Mouse (Mus musculus) limb, embryonic 12.5 days (tissue): ENCODE measurements around the gene Pank1. TPM values are rescaled to one million over a fixed set of nuclear protein-coding genes. Genes with fewer than 3 reads are reported as not detected.

Source experiments
- ATAC-seq: fragments of 200-750 bp; cut with Nextera tagmentation; 2 replicates; pipeline ENCODE4 v1.8.0; 2017; ENCODE audit warnings: low read depth, moderate TSS enrichment; ENCODE audit not compliant: insufficient number of reproducible peaks, insufficient read depth, low FRiP score, low TSS enrichment
- H3K27ac ChIP-seq: fragments of 300-500 bp; sonication (generic); 2 replicates; pipeline ENCODE4 v1.5.1; 2016; ENCODE audit warnings: mild to moderate bottlenecking, moderate library complexity
- H3K27me3 ChIP-seq: fragments of 300-500 bp; sonication (generic); 2 replicates; pipeline ENCODE4 v1.6.1; 2016; ENCODE audit warnings: mild to moderate bottlenecking, moderate library complexity
- H3K36me3 ChIP-seq: fragments of 300-500 bp; sonication (generic); 2 replicates; pipeline ENCODE4 v1.6.1; 2016; ENCODE audit warnings: mild to moderate bottlenecking, moderate library complexity
- H3K4me1 ChIP-seq: fragments of 300-500 bp; sonication (generic); replicated peaks from 2 replicates; pipeline ENCODE4 v1.6.1; 2016
- H3K4me2 ChIP-seq: fragments of 300-500 bp; sonication (generic); 2 replicates; pipeline ENCODE4 v1.6.1; 2016; ENCODE audit warnings: mild to moderate bottlenecking, moderate library complexity
- H3K4me3 ChIP-seq: fragments of 300-500 bp; sonication (generic); replicated peaks from 2 replicates; pipeline ENCODE4 v1.5.1; 2016; ENCODE audit warnings: mild to moderate bottlenecking
- H3K9ac ChIP-seq: fragments of 300-500 bp; sonication (generic); replicated peaks from 2 replicates; pipeline ENCODE4 v1.6.1; 2016; ENCODE audit warnings: mild to moderate bottlenecking, moderate library complexity
- H3K9me3 ChIP-seq: fragments of 300-500 bp; sonication (generic); 2 replicates; pipeline ENCODE4 v1.6.1; 2016; ENCODE audit warnings: mild to moderate bottlenecking, moderate library complexity
- WGBS: fragments of 180-500 bp; shearing (Covaris S2); methylation state at CpG from one replicate; pipeline ENCODE4 v1.1.7; 2016; 5-methylcytosine and 5-hydroxymethylcytosine counted together
- polyA plus RNA-seq: library from polyadenylated mRNA; unstranded; fragments of >200 nt; fragmentation: Nextera tagmentation; extraction: Ambion mirVana; gene quantifications from 2 replicates; pipeline ENCODE4 v1.2.1, GENCODE M21; 2016

Pank1 gene
- 8.4 and 9.4 TPM in 2 replicates for polyA plus RNA-seq

GRCm38 (mm10) chr19:34878603-34879541 lies at the start of gene Pank1:
Gene Pank1 (minus strand): TSS chr19:34879455.
- ATAC-seq = peak; percentile 48
- Histone ChIP-seq H3K27me3 (no peaks in the 10 kb centered on the region), H3K9me3 (no peaks in the 10 kb centered on the region), H3K36me3 (no peaks in the 10 kb centered on the region), H3K9ac (peak within 1 kb of the TSS; percentile 96), H3K4me1 (peaks cover 6% of the 10 kb centered on the region), H3K4me2 (peak within 1 kb of the TSS; percentile 63), H3K27ac (peak within 1 kb of the TSS; percentile 99), H3K4me3 (peak within 1 kb of the TSS; percentile 92)
- WGBS = under 1% methylated on average over 75 of the region's 96 CpGs

- Histone ChIP-seq H3K27me3 (no peaks in the 10 kb centered on the region), H3K9ac (peak overlapping the region; percentile 63), H3K9me3 (no peaks in the 10 kb centered on the region), H3K4me2 (peak overlapping the region; percentile 61), H3K4me3 (peak overlapping the region; percentile 82), H3K4me1 (peaks cover 6% of the 10 kb centered on the region), H3K27ac (peak overlapping the region; percentile 86), H3K36me3 (peaks cover 12% of the 10 kb centered on the region)
- no peak; the same call in 1 of the 2 replicates for ATAC-seq
- WGBS = under 1% methylated on average over 9 of the region's 9 CpGs
These were observed 43.3 kb upstream of the Pank1 start for GRCm38 (mm10) chr19:34922603-34922963.

GRCm38 (mm10) chr19:34921652-34922602 lies 42.7 kb upstream of the Pank1 start, which contains the start of gene Kif20b:
Gene Kif20b (plus strand): TSS chr19:34922361.
- Histone ChIP-seq H3K9ac (peak within 1 kb of the TSS; percentile 63), H3K4me1 (peaks cover 6% of the 10 kb centered on the region), H3K36me3 (peaks cover 12% of the 10 kb centered on the region), H3K27me3 (no peaks in the 10 kb centered on the region), H3K4me2 (peak within 1 kb of the TSS; percentile 61), H3K9me3 (no peaks in the 10 kb centered on the region), H3K27ac (peak within 1 kb of the TSS; percentile 86), H3K4me3 (peak within 1 kb of the TSS; percentile 82)
- under 1% methylated on average over 57 of the region's 57 CpGs for WGBS
- peak; percentile 90 for ATAC-seq

- H3K27ac ChIP-seq = no peak overlapping the region; the same call in 1 of the 2 replicates
- 25% methylated on average over 7 of the region's 7 CpGs for WGBS
- no peaks in the 10 kb centered on the region for H3K27me3 ChIP-seq
- no peak overlapping the region for H3K9ac ChIP-seq
- H3K4me1 ChIP-seq = peaks cover 6% of the 10 kb centered on the region
- H3K9me3 ChIP-seq = no peaks in the 10 kb centered on the region
- H3K4me2 ChIP-seq = peak overlapping the region; percentile 61
- H3K36me3 ChIP-seq = peaks cover 12% of the 10 kb centered on the region
- H3K4me3 ChIP-seq = peak overlapping the region; percentile 82
- ATAC-seq = no peak
These were observed 42.0 kb upstream of the Pank1 start for GRCm38 (mm10) chr19:34921253-34921651.

GRCm38 (mm10) chr19:34920531-34920930 lies 41.3 kb upstream of the Pank1 start:
- H3K36me3 ChIP-seq = peaks cover 10% of the 10 kb centered on the region

DNA sequence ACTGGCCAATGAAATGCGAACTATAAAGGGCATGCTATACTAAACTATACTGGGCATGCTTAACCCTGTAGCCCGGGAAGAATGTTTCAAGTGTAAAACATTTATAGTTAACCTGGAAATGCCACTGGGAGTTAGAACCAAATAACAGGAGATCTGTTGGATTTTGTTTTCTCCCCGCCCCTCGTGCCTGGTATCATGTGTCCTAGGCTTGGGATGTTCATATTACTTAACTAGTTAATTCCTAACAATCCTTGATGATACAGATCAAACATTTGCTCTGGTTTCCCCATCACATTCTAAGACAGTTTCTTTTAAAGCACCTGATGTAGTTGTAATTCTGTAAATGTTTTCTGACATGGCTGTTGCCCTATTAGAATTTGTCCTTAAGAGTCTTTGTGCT lies 40.8 kb upstream of the Pank1 start:
- Histone ChIP-seq H3K4me1 (peaks cover 6% of the 10 kb centered on the region), H3K4me3 (no peak overlapping the region), H3K36me3 (peaks cover 6% of the 10 kb centered on the region), H3K9ac (no peak overlapping the region), H3K27me3 (no peaks in the 10 kb centered on the region), H3K9me3 (no peaks in the 10 kb centered on the region), H3K27ac (no peak overlapping the region), H3K4me2 (no peak overlapping the region)
- WGBS = 92% methylated on average over 4 of the region's 4 CpGs
- no peak for ATAC-seq

More at GRCm38 (mm10) chr19:34920531-34920930, 41.3 kb upstream of the Pank1 start:
- H3K4me3 ChIP-seq = no peak overlapping the region
- 79% methylated on average over 3 of the region's 3 CpGs for WGBS
- ATAC-seq = no peak
- peaks cover 6% of the 10 kb centered on the region for H3K4me1 ChIP-seq
- no peaks in the 10 kb centered on the region for H3K27me3 ChIP-seq
- no peak overlapping the region for H3K27ac ChIP-seq
- no peaks in the 10 kb centered on the region for H3K9me3 ChIP-seq
- H3K9ac ChIP-seq = no peak overlapping the region
- H3K4me2 ChIP-seq = no peak overlapping the region

DNA sequence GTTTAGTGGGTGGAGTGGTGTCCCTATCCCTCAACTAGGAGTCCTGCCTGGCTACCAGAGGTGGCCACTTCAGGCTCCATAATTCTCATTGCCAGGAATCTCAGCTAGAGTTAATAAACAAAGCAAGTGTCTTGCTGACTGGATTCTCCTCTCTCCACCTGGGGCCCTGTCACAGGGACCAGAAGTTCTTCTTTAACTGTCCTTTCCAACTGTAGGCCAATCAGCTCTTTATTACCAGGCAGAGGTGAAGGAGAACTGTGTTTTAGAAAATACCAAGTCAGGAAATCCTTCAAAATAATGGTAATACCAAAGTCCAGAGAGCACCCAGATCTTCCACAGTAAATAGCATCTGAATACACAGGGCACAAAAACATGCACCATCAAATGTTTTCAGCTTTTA lies 33.1 kb upstream of the Pank1 start:
- H3K4me2 ChIP-seq = no peak overlapping the region
- ATAC-seq = no peak
- no peaks in the 10 kb centered on the region for H3K36me3 ChIP-seq

GRCm38 (mm10) chr19:34906772-34907171 lies 27.5 kb upstream of the Pank1 start:
- 82% methylated on average over 5 of the region's 5 CpGs for WGBS
- Histone ChIP-seq H3K36me3 (no peaks in the 10 kb centered on the region), H3K9ac (no peak overlapping the region), H3K4me2 (no peak overlapping the region), H3K27ac (no peak overlapping the region), H3K4me3 (no peak overlapping the region), H3K27me3 (no peaks in the 10 kb centered on the region), H3K4me1 (0 out of 2 replicates have a peak, but pooled peaks cover 2% of the 10 kb centered on the region), H3K9me3 (no peaks in the 10 kb centered on the region; the same call in 1 of the 2 replicates)
- no peak for ATAC-seq

More for the DNA sequence above, 33.1 kb upstream of the Pank1 start:
- H3K4me1 ChIP-seq = 0 out of 2 replicates have a peak, but pooled peaks cover 2% of the 10 kb centered on the region
- no peaks in the 10 kb centered on the region for H3K27me3 ChIP-seq
- H3K27ac ChIP-seq = no peak overlapping the region
- H3K9me3 ChIP-seq = no peaks in the 10 kb centered on the region
- H3K4me3 ChIP-seq = no peak overlapping the region
- no peak overlapping the region for H3K9ac ChIP-seq

DNA sequence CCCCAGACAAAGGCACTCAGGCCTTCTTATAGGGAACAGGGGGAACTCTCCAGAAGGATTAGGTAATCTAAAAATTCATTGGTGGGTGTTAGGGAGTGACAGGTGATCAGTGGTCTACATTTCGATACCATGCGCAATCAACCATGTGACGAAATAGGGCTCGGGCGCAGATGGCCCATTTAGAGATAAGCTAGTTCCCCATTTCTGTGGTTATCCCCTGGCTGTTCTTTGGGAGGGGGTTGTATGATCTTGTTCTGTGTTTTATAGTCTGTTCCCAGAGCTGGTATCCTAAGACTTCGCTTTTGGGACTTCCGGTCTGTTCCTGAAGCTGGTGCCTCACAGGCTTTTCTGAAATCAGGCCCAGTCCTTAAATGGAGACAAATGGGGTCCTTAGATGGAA lies 26.2 kb upstream of the Pank1 start:
- ATAC-seq = no peak
- Histone ChIP-seq H3K27ac (no peak overlapping the region), H3K4me2 (no peak overlapping the region), H3K4me3 (no peak overlapping the region), H3K9ac (no peak overlapping the region), H3K36me3 (no peaks in the 10 kb centered on the region), H3K9me3 (no peaks in the 10 kb centered on the region; the same call in 1 of the 2 replicates), H3K4me1 (0 out of 2 replicates have a peak, but pooled peaks cover 2% of the 10 kb centered on the region), H3K27me3 (no peaks in the 10 kb centered on the region)
- WGBS = 97% methylated on average over 7 of the region's 7 CpGs

- H3K27me3 ChIP-seq = no peaks in the 10 kb centered on the region
- no peaks in the 10 kb centered on the region for H3K36me3 ChIP-seq
- WGBS = 82% methylated on average over 5 of the region's 5 CpGs
- H3K9me3 ChIP-seq = no peaks in the 10 kb centered on the region; the same call in 1 of the 2 replicates
- H3K27ac ChIP-seq = no peak overlapping the region
- no peak overlapping the region for H3K4me2 ChIP-seq
- H3K4me1 ChIP-seq = 0 out of 2 replicates have a peak, but pooled peaks cover 2% of the 10 kb centered on the region
- ATAC-seq = no peak
- no peak overlapping the region for H3K9ac ChIP-seq
- H3K4me3 ChIP-seq = no peak overlapping the region
These were observed 24.8 kb upstream of the Pank1 start for GRCm38 (mm10) chr19:34904032-34904431.
